Mouse (Mus musculus) forebrain, embryonic 11.5 days (tissue): Measurements from ENCODE around the gene Trio. TPM values are rescaled to one million over a fixed set of nuclear protein-coding genes. Genes with fewer than 3 reads are reported as not detected.

Experiments used
- ATAC-seq: fragments of 200-750 bp; cut with Nextera tagmentation; replicated peaks from 2 replicates; pipeline ENCODE4 v1.8.0; 2017; ENCODE audit warnings: moderate TSS enrichment; ENCODE audit not compliant: low FRiP score
- DNase-seq: peaks from one replicate; pipeline ENCODE4 v3.0.0-alpha.2; 2017; ENCODE audit warnings: low spot score
- H3K27ac ChIP-seq: fragments of 300-500 bp; sonication (generic); 2 replicates; pipeline ENCODE4 v1.5.1; 2014; ENCODE audit warnings: low read depth, low read length
- H3K27me3 ChIP-seq: fragments of 300-500 bp; sonication (generic); 2 replicates; pipeline ENCODE4 v1.6.1; 2014; ENCODE audit warnings: mild to moderate bottlenecking, low read length, mixed read lengths; ENCODE audit not compliant: control insufficient read depth, insufficient read depth
- H3K36me3 ChIP-seq: fragments of 300-500 bp; sonication (generic); 2 replicates; pipeline ENCODE4 v1.6.1; 2014; ENCODE audit warnings: mild to moderate bottlenecking, low read length, moderate library complexity, mixed read lengths; ENCODE audit not compliant: control insufficient read depth, insufficient read depth
- H3K4me1 ChIP-seq: fragments of 300-500 bp; sonication (generic); replicated peaks from 2 replicates; pipeline ENCODE4 v1.6.1; 2014; ENCODE audit warnings: low read length, mixed read lengths; ENCODE audit not compliant: control insufficient read depth, insufficient read depth
- H3K4me2 ChIP-seq: fragments of 300-500 bp; sonication (generic); 2 replicates; pipeline ENCODE4 v1.6.1; 2014; ENCODE audit warnings: low read depth, mild to moderate bottlenecking, low read length, moderate library complexity, mixed read lengths; ENCODE audit not compliant: severe bottlenecking
- H3K4me3 ChIP-seq: fragments of 300-500 bp; sonication (generic); 2 replicates; pipeline ENCODE4 v1.5.1; 2014; ENCODE audit warnings: low read depth, low read length
- H3K9ac ChIP-seq: fragments of 300-500 bp; sonication (generic); 2 replicates; pipeline ENCODE4 v1.6.1; 2014; ENCODE audit warnings: low read length
- H3K9me3 ChIP-seq: fragments of 300-500 bp; sonication (generic); 2 replicates; pipeline ENCODE4 v1.6.1; 2016; ENCODE audit warnings: low read length, mixed read lengths; ENCODE audit not compliant: control insufficient read depth
- WGBS: fragments of 180-500 bp; shearing (Covaris S2); extraction: QIAGEN DNeasy Blood & Tissue Kit; methylation state at CpG from one replicate; pipeline ENCODE4 v1.1.7; 2014; 5-methylcytosine and 5-hydroxymethylcytosine counted together
- polyA plus RNA-seq: library from polyadenylated mRNA; unstranded; fragments of >200 nt; fragmentation: Nextera tagmentation; extraction: Ambion mirVana; gene quantifications from 2 replicates; pipeline ENCODE4 v1.2.1, GENCODE M21; 2014

Trio gene
- polyA plus RNA-seq, 1 experiment from 2014 or later, result 41.8 TPM

DNA sequence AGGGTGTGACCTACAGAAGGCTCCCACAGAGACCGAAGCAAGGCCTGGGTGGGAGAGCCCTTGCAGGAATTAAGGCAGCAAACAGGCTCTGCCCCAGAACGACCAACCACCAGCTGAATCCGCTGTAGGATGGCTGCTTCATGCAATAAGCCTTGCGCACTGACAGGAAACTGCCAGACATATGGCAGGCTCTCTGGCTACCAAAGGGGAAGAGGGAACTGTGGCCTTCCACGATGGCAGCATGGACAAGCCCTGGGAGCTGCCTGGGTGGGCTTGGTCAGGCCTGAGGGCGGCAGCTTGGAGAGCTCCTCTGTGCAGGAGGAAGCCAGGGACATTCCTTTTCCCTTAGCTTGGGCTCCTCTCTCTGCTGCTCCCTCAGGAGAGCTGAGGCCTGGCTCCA lies 159.6 kb downstream of the Trio start:
- Histone ChIP-seq H3K4me3 (no peak overlapping the region), H3K27ac (no peak overlapping the region), H3K4me1 (no peaks in the 10 kb centered on the region), H3K9me3 (no peaks in the 10 kb centered on the region), H3K27me3 (no peaks in the 10 kb centered on the region), H3K36me3 (no peaks in the 10 kb centered on the region; the same call in 1 of the 2 replicates), H3K4me2 (no peak overlapping the region), H3K9ac (no peak overlapping the region)
- DNase-seq (no peak), ATAC-seq (no peak)
- WGBS, result 89% methylated on average over 6 of the region's 6 CpGs

GRCm38 (mm10) chr15:27864397-27864796 lies 161.3 kb downstream of the Trio start:
- DNase-seq, result no peak
- no peaks in the 10 kb centered on the region for H3K9me3 ChIP-seq
- no peak overlapping the region for H3K27ac ChIP-seq
- H3K4me1 ChIP-seq, result no peaks in the 10 kb centered on the region
- no peaks in the 10 kb centered on the region for H3K27me3 ChIP-seq
- H3K36me3 ChIP-seq, result no peaks in the 10 kb centered on the region
- H3K4me2 ChIP-seq, result no peak overlapping the region
- no peak overlapping the region for H3K9ac ChIP-seq
- H3K4me3 ChIP-seq, result no peak overlapping the region
- ATAC-seq, result no peak
- WGBS, result 93% methylated on average over 6 of the region's 6 CpGs

DNA sequence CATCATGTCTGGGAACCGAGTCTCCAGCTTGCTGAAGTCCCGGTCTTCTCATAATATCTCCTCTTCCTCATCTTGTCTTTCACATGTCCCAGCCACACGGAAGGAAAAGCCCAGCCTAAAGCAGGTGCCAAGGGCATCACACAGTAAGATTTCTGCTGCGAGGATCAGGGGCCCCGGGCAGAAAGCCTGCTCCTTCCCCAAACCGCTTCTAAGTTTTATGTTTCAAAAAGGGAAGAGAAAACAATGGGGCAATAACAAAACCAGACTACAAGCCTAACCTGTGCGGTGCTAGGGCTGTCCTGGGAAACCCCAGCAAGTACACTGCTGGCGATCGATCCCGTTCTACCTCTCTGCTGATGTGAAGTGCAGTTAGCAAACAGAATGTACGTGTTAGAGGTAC lies 162.7 kb downstream of the Trio start:
- Histone ChIP-seq H3K27me3 (no peaks in the 10 kb centered on the region), H3K9ac (no peak overlapping the region), H3K27ac (no peak overlapping the region), H3K36me3 (no peaks in the 10 kb centered on the region), H3K4me3 (no peak overlapping the region), H3K4me2 (no peak overlapping the region), H3K4me1 (no peaks in the 10 kb centered on the region), H3K9me3 (no peaks in the 10 kb centered on the region)
- WGBS, result 91% methylated on average over 11 of the region's 11 CpGs
- DNase-seq (no peak), ATAC-seq (no peak)

DNA sequence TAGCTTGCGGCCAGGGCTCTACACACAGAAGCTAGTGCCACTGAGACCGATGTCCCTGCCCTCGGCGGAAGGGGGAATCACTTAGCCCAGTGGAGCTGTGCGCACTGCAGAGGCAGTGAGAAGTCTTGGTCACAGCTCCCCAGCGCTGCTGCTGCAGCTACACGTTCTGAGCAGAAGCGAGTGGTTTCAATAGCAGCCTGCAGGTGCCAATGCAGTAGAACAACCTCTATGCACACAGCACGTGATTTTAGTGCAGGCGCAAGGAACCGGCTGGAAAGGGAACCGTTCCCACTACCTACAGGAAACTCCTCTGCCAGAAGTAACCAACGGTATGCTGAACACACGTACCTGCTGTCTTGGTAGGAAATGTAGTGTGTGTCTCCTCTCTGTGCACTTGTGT lies 165.2 kb downstream of the Trio start:
- Histone ChIP-seq H3K4me3 (no peak overlapping the region), H3K9me3 (no peaks in the 10 kb centered on the region), H3K9ac (no peak overlapping the region), H3K27me3 (no peaks in the 10 kb centered on the region), H3K36me3 (no peaks in the 10 kb centered on the region), H3K27ac (no peak overlapping the region), H3K4me1 (no peaks in the 10 kb centered on the region), H3K4me2 (no peak overlapping the region)
- DNase-seq, result no peak
- WGBS, result 90% methylated on average over 14 of the region's 14 CpGs
- no peak for ATAC-seq

GRCm38 (mm10) chr15:27859590-27859989 lies 166.1 kb downstream of the Trio start:
- Histone ChIP-seq H3K9me3 (no peaks in the 10 kb centered on the region), H3K9ac (no peak overlapping the region), H3K4me1 (no peaks in the 10 kb centered on the region), H3K36me3 (peaks cover 5% of the 10 kb centered on the region; the same call in 1 of the 2 replicates), H3K4me2 (no peak overlapping the region), H3K27me3 (no peaks in the 10 kb centered on the region), H3K27ac (no peak overlapping the region), H3K4me3 (no peak overlapping the region)
- 86% methylated on average over 1 of the region's 1 CpGs for WGBS
- ATAC-seq (no peak), DNase-seq (no peak)

- Histone ChIP-seq H3K9me3 (no peaks in the 10 kb centered on the region), H3K9ac (no peak overlapping the region), H3K4me3 (no peak overlapping the region), H3K4me2 (no peak overlapping the region), H3K4me1 (no peaks in the 10 kb centered on the region), H3K27ac (no peak overlapping the region), H3K27me3 (no peaks in the 10 kb centered on the region), H3K36me3 (peaks cover 6% of the 10 kb centered on the region; the same call in 1 of the 2 replicates)
- 78% methylated on average over 6 of the region's 6 CpGs for WGBS
- DNase-seq (no peak), ATAC-seq (no peak)
Measured at GRCm38 (mm10) chr15:27859115-27859514, 166.5 kb downstream of the Trio start.

DNA sequence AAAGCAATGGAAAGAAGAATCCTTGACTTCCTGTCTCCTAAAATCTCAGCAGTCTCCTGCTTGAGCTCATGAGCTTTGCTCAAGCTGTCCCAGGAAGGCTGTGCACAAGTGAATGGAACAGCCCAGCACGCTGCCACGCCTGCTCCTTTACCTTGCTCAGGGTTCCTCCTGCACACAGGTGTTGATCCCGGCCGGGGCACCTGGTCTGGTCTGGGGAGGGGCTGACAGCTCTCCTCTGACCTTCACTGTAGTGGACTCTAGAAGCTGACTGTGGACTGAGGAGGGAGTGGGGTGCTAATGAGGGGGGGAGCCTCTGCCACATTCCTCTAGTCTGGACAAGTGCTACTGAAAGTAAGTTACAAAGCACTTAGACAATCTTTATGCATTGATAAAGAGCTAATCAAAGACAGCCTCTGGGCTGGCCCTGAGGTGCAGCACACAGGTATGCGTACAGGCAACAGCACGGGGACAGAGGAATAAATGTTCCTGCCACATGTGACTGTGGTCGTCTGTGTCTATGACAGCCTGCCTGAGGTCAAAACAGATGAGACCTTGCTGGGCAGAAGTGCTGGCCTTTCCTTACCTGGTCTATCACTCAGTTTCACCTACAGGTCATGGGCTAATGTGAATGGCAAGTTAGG lies 167.3 kb downstream of the Trio start:
- H3K27me3 ChIP-seq, result no peaks in the 10 kb centered on the region
- ATAC-seq (no peak), DNase-seq (no peak)
- peaks cover 6% of the 10 kb centered on the region; the same call in 1 of the 2 replicates for H3K36me3 ChIP-seq
- no peaks in the 10 kb centered on the region for H3K4me1 ChIP-seq
- H3K9ac ChIP-seq, result no peak overlapping the region
- no peak overlapping the region for H3K4me2 ChIP-seq
- H3K27ac ChIP-seq, result no peak overlapping the region
- H3K9me3 ChIP-seq, result no peaks in the 10 kb centered on the region
- WGBS, result 89% methylated on average over 7 of the region's 7 CpGs
- H3K4me3 ChIP-seq, result no peak overlapping the region

GRCm38 (mm10) chr15:27857242-27857641 lies 168.4 kb downstream of the Trio start:
- Histone ChIP-seq H3K4me2 (no peak overlapping the region), H3K9me3 (no peaks in the 10 kb centered on the region), H3K36me3 (peaks cover 8% of the 10 kb centered on the region; the same call in 1 of the 2 replicates), H3K27ac (no peak overlapping the region), H3K27me3 (no peaks in the 10 kb centered on the region), H3K4me3 (no peak overlapping the region), H3K9ac (no peak overlapping the region), H3K4me1 (no peaks in the 10 kb centered on the region)
- WGBS, result 89% methylated on average over 7 of the region's 7 CpGs
- ATAC-seq, result no peak
- no peak for DNase-seq
